Mouse (Mus musculus) forebrain, embryonic 12.5 days (tissue): ENCODE measurements around the gene Gm10058. TPM values are rescaled to one million over a fixed set of nuclear protein-coding genes. Genes with fewer than 3 reads are reported as not detected.
"Not testable (repeated sequence)": the region's sequence is repeated elsewhere in the genome, so short reads cannot be mapped to it uniquely, and the experiment has no call there.

Experiments used
- ATAC-seq: fragments of 200-750 bp; cut with Nextera tagmentation; 2 replicates; pipeline ENCODE4 v1.8.0; 2017; ENCODE audit warnings: moderate TSS enrichment; ENCODE audit not compliant: low FRiP score
- H3K27ac ChIP-seq: fragments of 300-500 bp; sonication (generic); 2 replicates; pipeline ENCODE4 v1.5.1; 2016; ENCODE audit warnings: mild to moderate bottlenecking
- H3K27me3 ChIP-seq: fragments of 300-500 bp; sonication (generic); 2 replicates; pipeline ENCODE4 v1.6.1; 2016; ENCODE audit warnings: mild to moderate bottlenecking
- H3K36me3 ChIP-seq: fragments of 300-500 bp; sonication (generic); replicated peaks from 2 replicates; pipeline ENCODE4 v1.6.1; 2016; ENCODE audit warnings: mild to moderate bottlenecking
- H3K4me1 ChIP-seq: fragments of 300-500 bp; sonication (generic); 2 replicates; pipeline ENCODE4 v1.6.1; 2016
- H3K4me2 ChIP-seq: fragments of 300-500 bp; sonication (generic); 2 replicates; pipeline ENCODE4 v1.6.1; 2016; ENCODE audit warnings: mild to moderate bottlenecking, moderate library complexity
- H3K4me3 ChIP-seq: fragments of 300-500 bp; sonication (generic); replicated peaks from 2 replicates; pipeline ENCODE4 v1.5.1; 2016; ENCODE audit warnings: mild to moderate bottlenecking
- H3K9ac ChIP-seq: fragments of 300-500 bp; sonication (generic); 2 replicates; pipeline ENCODE4 v1.6.1; 2016; ENCODE audit warnings: mild to moderate bottlenecking
- H3K9me3 ChIP-seq: fragments of 300-500 bp; sonication (generic); 2 replicates; pipeline ENCODE4 v1.6.1; 2016
- WGBS: fragments of 180-500 bp; shearing (Covaris S2); methylation state at CpG from one replicate; pipeline ENCODE4 v1.1.7; 2016; 5-methylcytosine and 5-hydroxymethylcytosine counted together
- polyA plus RNA-seq: library from polyadenylated mRNA; unstranded; fragments of >200 nt; fragmentation: Nextera tagmentation; extraction: Ambion mirVana; gene quantifications from 2 replicates; pipeline ENCODE4 v1.2.1, GENCODE M21; 2016

Gm10058 gene
- not detected in 2 replicates for polyA plus RNA-seq

GRCm38 (mm10) chrX:27946785-27947184, at the start of gene Gm10058:
TSS of gene Gm10058 (minus strand) at chrX:27946885.
- not testable (repeated sequence) for H3K4me2 ChIP-seq, H3K4me3 ChIP-seq, H3K36me3 ChIP-seq, H3K4me1 ChIP-seq, H3K27ac ChIP-seq, H3K9me3 ChIP-seq, H3K27me3 ChIP-seq, H3K9ac ChIP-seq, ATAC-seq
- no CpG with 5 or more reads among the region's 5 CpGs for WGBS
